Mouse (Mus musculus) neural tube, embryonic 15.5 days (tissue): ENCODE data around the gene Txnrd2. TPM values are rescaled to one million over a fixed set of nuclear protein-coding genes. Genes with fewer than 3 reads are reported as not detected.
A peak's percentile ranks its signal among the peaks of the same experiment; 100 is the strongest.

Source experiments
- ATAC-seq: fragments of 200-750 bp; cut with Nextera tagmentation; 2 replicates; pipeline ENCODE4 v1.8.0; 2017; ENCODE audit warnings: mild to moderate bottlenecking, moderate TSS enrichment, moderate library complexity; ENCODE audit not compliant: low FRiP score
- H3K27ac ChIP-seq: fragments of 300-500 bp; sonication (generic); replicated peaks from 2 replicates; pipeline ENCODE4 v1.5.1; 2015; ENCODE audit warnings: mild to moderate bottlenecking, inconsistent platforms
- H3K27me3 ChIP-seq: fragments of 300-500 bp; sonication (generic); replicated peaks from 2 replicates; pipeline ENCODE4 v1.6.1; 2015; ENCODE audit warnings: inconsistent platforms
- H3K36me3 ChIP-seq: fragments of 300-500 bp; sonication (generic); 2 replicates; pipeline ENCODE4 v1.6.1; 2015; ENCODE audit warnings: inconsistent platforms
- H3K4me1 ChIP-seq: fragments of 300-500 bp; sonication (generic); 2 replicates; pipeline ENCODE4 v1.6.1; 2015; ENCODE audit warnings: inconsistent platforms
- H3K4me2 ChIP-seq: fragments of 300-500 bp; sonication (generic); 2 replicates; pipeline ENCODE4 v1.6.1; 2015; ENCODE audit warnings: inconsistent platforms, mild to moderate bottlenecking, moderate library complexity
- H3K4me3 ChIP-seq: fragments of 300-500 bp; sonication (generic); replicated peaks from 2 replicates; pipeline ENCODE4 v1.5.1; 2015; ENCODE audit warnings: mild to moderate bottlenecking, inconsistent platforms
- H3K9ac ChIP-seq: fragments of 300-500 bp; sonication (generic); replicated peaks from 2 replicates; pipeline ENCODE4 v1.6.1; 2015; ENCODE audit warnings: mild to moderate bottlenecking, inconsistent platforms
- H3K9me3 ChIP-seq: fragments of 300-500 bp; sonication (generic); replicated peaks from 2 replicates; pipeline ENCODE4 v1.6.1; 2016; ENCODE audit warnings: inconsistent platforms
- WGBS: fragments of 180-500 bp; shearing (Covaris S2); methylation state at CpG from one replicate; pipeline ENCODE4 v1.1.7; 2015; ENCODE audit warnings: mixed read lengths; 5-methylcytosine and 5-hydroxymethylcytosine counted together
- polyA plus RNA-seq: library from polyadenylated mRNA; unstranded; fragments of >200 nt; fragmentation: Nextera tagmentation; extraction: Ambion mirVana; gene quantifications from 2 replicates; pipeline ENCODE4 v1.2.1, GENCODE M21; 2015

Gene Txnrd2
- polyA plus RNA-seq, 1 experiment from 2014 or later, result 30.9 TPM

DNA sequence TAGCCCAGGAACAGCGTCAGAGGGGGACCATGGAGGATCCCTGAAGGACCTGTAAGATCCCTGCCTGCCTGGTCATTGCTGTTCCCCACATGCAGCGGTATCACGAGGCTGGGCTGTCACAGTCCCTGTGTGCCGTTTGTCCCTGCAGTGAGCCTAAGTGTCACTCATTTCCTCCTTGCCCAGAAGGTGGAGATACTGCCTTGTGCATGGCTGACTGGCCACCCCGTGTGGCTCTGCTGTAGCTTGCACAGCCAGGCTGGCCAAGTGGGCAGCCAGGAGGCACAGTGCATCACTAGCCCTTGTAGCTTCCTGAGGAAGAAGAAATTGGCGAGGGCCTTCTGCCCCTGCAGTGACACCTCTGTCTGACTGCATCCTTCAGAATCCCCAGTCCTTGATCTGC is 51.8 kb downstream of the Txnrd2 start:
- Histone ChIP-seq H3K9ac (no peak overlapping the region), H3K4me1 (no peaks in the 10 kb centered on the region), H3K36me3 (no peaks in the 10 kb centered on the region), H3K9me3 (no peaks in the 10 kb centered on the region), H3K27ac (no peak overlapping the region), H3K27me3 (no peaks in the 10 kb centered on the region), H3K4me3 (no peak overlapping the region), H3K4me2 (no peak overlapping the region)
- no peak for ATAC-seq
- 72% methylated on average over 6 of the region's 6 CpGs for WGBS

DNA sequence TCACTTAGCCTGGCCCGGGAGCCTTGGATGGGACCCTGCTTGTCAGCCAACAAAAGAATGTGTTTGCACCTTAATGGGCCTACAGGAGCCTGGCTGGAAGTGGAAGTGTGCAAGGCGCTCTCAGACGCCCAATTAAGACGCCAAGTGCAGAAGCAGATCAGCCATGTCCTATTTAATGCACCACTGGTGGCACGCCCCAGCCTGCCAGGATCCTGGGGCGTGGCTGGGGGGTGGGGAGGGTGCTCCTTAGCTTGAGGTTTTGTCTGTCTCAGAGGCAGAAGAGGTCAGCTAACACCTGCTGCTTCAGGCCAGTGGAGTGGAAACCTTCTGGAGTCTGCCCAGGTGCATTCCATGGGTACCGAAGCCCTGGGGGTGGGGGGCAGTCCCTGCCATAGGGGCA is 53.5 kb downstream of the Txnrd2 start:
- no peak overlapping the region for H3K4me3 ChIP-seq
- WGBS, result 37% methylated on average over 7 of the region's 7 CpGs
- ATAC-seq, result no peak
- no peaks in the 10 kb centered on the region for H3K27me3 ChIP-seq
- H3K27ac ChIP-seq, result no peak overlapping the region
- H3K9ac ChIP-seq, result no peak overlapping the region
- H3K4me1 ChIP-seq, result peaks cover 4% of the 10 kb centered on the region; the same call in 1 of the 2 replicates
- H3K36me3 ChIP-seq, result no peaks in the 10 kb centered on the region
- no peaks in the 10 kb centered on the region for H3K9me3 ChIP-seq
- H3K4me2 ChIP-seq, result no peak overlapping the region

- WGBS, result 72% methylated on average over 4 of the region's 4 CpGs
- Histone ChIP-seq H3K4me1 (peaks cover 6% of the 10 kb centered on the region; the same call in 1 of the 2 replicates), H3K4me3 (no peak overlapping the region), H3K36me3 (no peaks in the 10 kb centered on the region), H3K9ac (no peak overlapping the region), H3K4me2 (no peak overlapping the region), H3K27me3 (no peaks in the 10 kb centered on the region), H3K27ac (no peak overlapping the region), H3K9me3 (no peaks in the 10 kb centered on the region)
- ATAC-seq, result no peak
Observed at GRCm38 (mm10) chr16:18480933-18481485, 54.8 kb downstream of the Txnrd2 start.

GRCm38 (mm10) chr16:18482431-18482830 is 56.2 kb downstream of the Txnrd2 start:
- no peak for ATAC-seq
- Histone ChIP-seq H3K9me3 (no peaks in the 10 kb centered on the region), H3K4me1 (peaks cover 6% of the 10 kb centered on the region; the same call in 1 of the 2 replicates), H3K27me3 (no peaks in the 10 kb centered on the region), H3K9ac (no peak overlapping the region), H3K27ac (no peak overlapping the region), H3K4me2 (no peak overlapping the region), H3K36me3 (no peaks in the 10 kb centered on the region), H3K4me3 (no peak overlapping the region)
- WGBS, result 96% methylated on average over 3 of the region's 3 CpGs

- WGBS, result 67% methylated on average over 5 of the region's 5 CpGs
- H3K27ac ChIP-seq, result no peak overlapping the region
- no peaks in the 10 kb centered on the region for H3K36me3 ChIP-seq
- H3K4me3 ChIP-seq, result no peak overlapping the region
- no peaks in the 10 kb centered on the region for H3K9me3 ChIP-seq
- no peak for ATAC-seq
- peaks cover 6% of the 10 kb centered on the region; the same call in 1 of the 2 replicates for H3K4me1 ChIP-seq
- H3K9ac ChIP-seq, result no peak overlapping the region
- H3K4me2 ChIP-seq, result no peak overlapping the region
- no peaks in the 10 kb centered on the region for H3K27me3 ChIP-seq
Observed at GRCm38 (mm10) chr16:18483839-18484238, 57.7 kb downstream of the Txnrd2 start.

DNA sequence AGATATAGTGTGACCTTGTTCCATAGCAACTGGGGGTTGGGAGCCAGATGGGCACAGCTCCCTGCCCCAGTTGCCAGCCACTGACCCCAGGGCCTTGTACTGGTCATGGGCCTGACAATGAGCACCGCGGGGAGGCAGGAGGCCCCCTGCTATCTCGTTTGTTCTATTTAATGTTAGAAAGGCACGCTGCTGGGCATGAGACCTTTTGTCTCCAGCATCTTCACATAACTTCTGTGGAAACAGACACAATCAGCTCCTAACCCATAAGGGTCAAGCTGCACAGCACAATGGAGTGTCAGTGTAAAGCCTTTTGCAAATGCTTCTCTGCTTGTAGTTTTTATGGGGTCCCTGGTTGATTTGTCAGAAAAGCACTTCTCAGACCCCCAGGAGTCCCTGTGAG is 58.2 kb downstream of the Txnrd2 start:
- no peak overlapping the region for H3K4me3 ChIP-seq
- no peak overlapping the region for H3K4me2 ChIP-seq
- H3K9me3 ChIP-seq, result no peaks in the 10 kb centered on the region
- no peak overlapping the region for H3K27ac ChIP-seq
- no peak overlapping the region for H3K9ac ChIP-seq
- peaks cover 6% of the 10 kb centered on the region; the same call in 1 of the 2 replicates for H3K4me1 ChIP-seq
- 10% methylated on average over 4 of the region's 4 CpGs for WGBS
- no peaks in the 10 kb centered on the region for H3K36me3 ChIP-seq
- no peak for ATAC-seq
- H3K27me3 ChIP-seq, result no peaks in the 10 kb centered on the region

DNA sequence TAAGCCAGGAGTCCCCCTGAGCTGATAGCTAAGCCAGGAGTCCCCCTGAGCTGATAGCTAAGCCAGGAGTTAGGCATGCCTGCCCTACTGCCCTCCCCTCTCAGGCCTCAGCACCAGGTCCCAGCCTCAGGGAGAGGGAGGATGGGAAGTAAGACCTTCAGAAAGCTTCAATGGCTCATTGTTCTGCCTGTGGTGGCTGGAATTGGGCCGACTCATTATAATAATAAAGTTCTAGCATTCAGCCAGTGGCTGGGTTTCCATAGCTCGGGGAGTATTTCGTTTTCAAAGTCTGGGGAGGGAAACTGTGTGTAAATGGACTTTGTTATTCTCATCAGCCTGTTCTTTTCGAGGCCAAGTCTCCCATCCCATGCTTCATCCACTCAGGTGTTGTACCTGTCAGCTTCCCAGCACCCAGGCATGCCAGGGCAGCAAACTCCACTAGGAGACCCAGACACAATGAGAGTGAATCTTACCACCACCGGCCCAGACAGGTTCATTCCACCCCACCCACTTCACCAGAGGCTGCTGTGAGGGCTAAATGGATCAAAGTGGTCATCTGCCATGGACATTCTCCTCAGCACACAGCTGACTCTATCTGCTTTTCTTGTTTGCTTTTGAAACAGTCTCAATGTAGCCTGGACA is 58.7 kb downstream of the Txnrd2 start:
- Histone ChIP-seq H3K9me3 (no peaks in the 10 kb centered on the region), H3K4me1 (peaks cover 6% of the 10 kb centered on the region; the same call in 1 of the 2 replicates), H3K4me3 (no peak overlapping the region), H3K27ac (no peak overlapping the region), H3K36me3 (no peaks in the 10 kb centered on the region), H3K27me3 (no peaks in the 10 kb centered on the region), H3K4me2 (no peak overlapping the region), H3K9ac (no peak overlapping the region)
- WGBS, result 32% methylated on average over 5 of the region's 5 CpGs
- no peak for ATAC-seq

DNA sequence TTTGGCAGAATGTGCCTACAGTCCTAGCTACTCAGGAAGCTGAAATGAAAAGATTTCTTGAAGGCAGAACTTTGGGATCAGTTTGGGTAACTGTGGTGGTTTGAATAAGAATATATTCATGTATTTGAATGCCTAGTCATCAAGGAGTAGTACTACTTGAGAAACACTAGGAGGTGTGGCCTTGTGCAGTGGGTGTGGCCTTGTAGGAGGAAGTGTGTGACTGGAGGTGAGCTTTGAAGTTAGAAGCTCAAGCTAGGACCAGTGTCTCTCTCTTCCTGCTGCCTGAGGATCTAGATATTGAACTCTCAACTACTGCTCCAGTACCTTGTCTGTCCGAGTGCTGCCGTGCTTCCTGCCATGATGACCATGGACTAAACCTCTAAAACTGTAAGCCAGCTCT is 59.9 kb downstream of the Txnrd2 start:
- peaks cover 6% of the 10 kb centered on the region; the same call in 1 of the 2 replicates for H3K4me1 ChIP-seq
- H3K27me3 ChIP-seq, result no peaks in the 10 kb centered on the region
- no peaks in the 10 kb centered on the region for H3K36me3 ChIP-seq
- ATAC-seq, result no peak
- 100% methylated on average over 2 of the region's 2 CpGs for WGBS
- no peak overlapping the region for H3K9ac ChIP-seq
- H3K9me3 ChIP-seq, result no peaks in the 10 kb centered on the region
- H3K4me2 ChIP-seq, result no peak overlapping the region
- H3K27ac ChIP-seq, result no peak overlapping the region
- H3K4me3 ChIP-seq, result no peak overlapping the region

- no peak for ATAC-seq
Observed at GRCm38 (mm10) chr16:18490281-18490680, 64.1 kb downstream of the Txnrd2 start.

GRCm38 (mm10) chr16:18490894-18491293 is 64.7 kb downstream of the Txnrd2 start:
- no peak for ATAC-seq
- Histone ChIP-seq H3K27ac (no peak overlapping the region), H3K4me3 (no peak overlapping the region), H3K36me3 (no peaks in the 10 kb centered on the region), H3K4me2 (no peak overlapping the region), H3K9ac (no peak overlapping the region), H3K9me3 (no peaks in the 10 kb centered on the region), H3K27me3 (no peaks in the 10 kb centered on the region), H3K4me1 (no peaks in the 10 kb centered on the region)
- 53% methylated on average over 1 of the region's 1 CpGs for WGBS

More at GRCm38 (mm10) chr16:18490281-18490680, 64.1 kb downstream of the Txnrd2 start:
- 97% methylated on average over 3 of the region's 3 CpGs for WGBS
- H3K4me1 ChIP-seq, result no peaks in the 10 kb centered on the region
- no peak overlapping the region for H3K9ac ChIP-seq
- H3K36me3 ChIP-seq, result no peaks in the 10 kb centered on the region
- no peak overlapping the region for H3K27ac ChIP-seq
- no peaks in the 10 kb centered on the region for H3K9me3 ChIP-seq
- no peak overlapping the region for H3K4me3 ChIP-seq
- H3K4me2 ChIP-seq, result no peak overlapping the region
- H3K27me3 ChIP-seq, result no peaks in the 10 kb centered on the region

DNA sequence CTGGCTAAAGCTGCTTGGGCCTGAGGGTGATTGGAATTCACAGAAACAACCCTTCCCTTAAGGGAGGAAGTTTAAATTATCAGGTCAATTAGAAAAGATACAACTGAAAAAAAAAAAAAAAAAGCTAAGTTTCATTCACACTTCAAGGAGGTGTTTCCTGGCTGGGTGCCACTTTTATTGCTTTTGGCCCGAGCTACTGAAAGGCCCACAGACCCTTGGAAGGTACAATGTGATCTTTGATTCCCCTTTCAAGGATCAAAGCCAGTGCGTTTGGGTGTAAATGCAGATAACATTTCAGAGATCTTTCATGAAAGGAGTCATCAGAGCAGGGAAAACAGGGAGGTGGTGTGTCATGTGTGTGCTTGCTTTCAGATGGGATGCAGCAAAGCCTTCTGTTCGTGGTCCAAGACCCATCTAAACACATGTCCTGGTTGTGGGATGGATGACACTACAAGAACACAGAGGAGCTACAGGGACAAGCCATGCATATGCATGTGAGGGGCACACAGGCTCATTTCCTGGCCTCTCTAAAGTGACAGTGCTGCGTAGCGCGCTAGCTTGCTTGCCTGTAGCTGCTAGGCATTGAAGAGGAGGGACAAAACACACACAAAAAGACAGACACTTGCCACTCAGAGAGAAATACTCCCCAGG is 71.8 kb downstream of the Txnrd2 start:
- peak; percentile 72 for ATAC-seq
- 4% methylated on average over 6 of the region's 6 CpGs for WGBS
- Histone ChIP-seq H3K9me3 (no peaks in the 10 kb centered on the region), H3K27me3 (no peaks in the 10 kb centered on the region), H3K36me3 (peaks cover 15% of the 10 kb centered on the region), H3K4me3 (peak overlapping the region; percentile 75), H3K9ac (peak overlapping the region; percentile 82), H3K4me1 (peaks cover 30% of the 10 kb centered on the region), H3K27ac (peak overlapping the region; percentile 94), H3K4me2 (peak overlapping the region; percentile 89)

DNA sequence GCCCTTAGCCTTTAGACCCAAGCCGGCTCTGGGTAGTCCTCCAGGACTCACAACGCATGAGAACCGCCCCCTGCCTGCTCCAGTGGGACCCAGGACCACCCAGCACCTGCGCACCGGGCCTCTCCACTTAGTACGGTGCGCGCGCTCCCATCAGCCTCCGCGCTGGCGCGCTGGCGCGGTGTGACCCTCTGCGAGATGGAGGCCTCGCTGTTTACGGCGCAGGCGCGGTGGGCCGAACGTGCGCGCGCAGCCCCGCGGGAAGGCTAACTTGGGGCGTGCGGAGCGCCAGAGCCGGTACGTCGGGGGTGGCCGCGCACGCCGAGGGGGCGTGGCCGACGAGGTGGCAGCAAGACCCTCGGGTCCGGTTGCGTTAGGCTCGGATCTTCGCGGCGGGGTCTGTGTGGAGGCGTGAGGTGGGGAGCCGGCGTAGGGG is 72.4 kb downstream of the Txnrd2 start, which contains the start of the genes Gnb1l and Rtl10:
Gene Gnb1l, plus strand, starts transcription at position 156 of the 433 bp plus-strand sequence.
Gene Rtl10, plus strand, starts transcription at position 344 of the 433 bp plus-strand sequence.
- Histone ChIP-seq H3K4me3 (peak within 1 kb of the TSS; percentile 75), H3K36me3 (peaks cover 17% of the 10 kb centered on the region), H3K4me2 (peak within 1 kb of the TSS; percentile 89), H3K27me3 (no peaks in the 10 kb centered on the region), H3K9me3 (no peaks in the 10 kb centered on the region), H3K9ac (peak within 1 kb of the TSS; percentile 82), H3K27ac (peak within 1 kb of the TSS; percentile 94), H3K4me1 (peaks cover 30% of the 10 kb centered on the region)
- under 1% methylated on average over 51 of the region's 51 CpGs for WGBS
- peak; percentile 99 for ATAC-seq
